Mouse (Mus musculus) 3134 (cell line): ENCODE results near the gene Twnk.
"Not testable (repeated sequence)": the region's sequence is repeated elsewhere in the genome, so short reads cannot be mapped to it uniquely, and the experiment has no call there.

Source experiments
- DNase-seq: peaks from one replicate; pipeline ENCODE4 v3.0.0-alpha.2; 2011; ENCODE audit warnings: low spot score; ENCODE audit not compliant: insufficient read length; ENCODE audit errors: extremely low read depth

Gene Twnk

GRCm38 (mm10) chr19:45021362-45021761 is 15.9 kb downstream of the Twnk start:
- DNase-seq, result no peak

GRCm38 (mm10) chr19:45023993-45024392 is 18.5 kb downstream of the Twnk start:
- DNase-seq, result no peak

- no peak for DNase-seq
Measured at GRCm38 (mm10) chr19:45024775-45025174, 19.3 kb downstream of the Twnk start.

DNA sequence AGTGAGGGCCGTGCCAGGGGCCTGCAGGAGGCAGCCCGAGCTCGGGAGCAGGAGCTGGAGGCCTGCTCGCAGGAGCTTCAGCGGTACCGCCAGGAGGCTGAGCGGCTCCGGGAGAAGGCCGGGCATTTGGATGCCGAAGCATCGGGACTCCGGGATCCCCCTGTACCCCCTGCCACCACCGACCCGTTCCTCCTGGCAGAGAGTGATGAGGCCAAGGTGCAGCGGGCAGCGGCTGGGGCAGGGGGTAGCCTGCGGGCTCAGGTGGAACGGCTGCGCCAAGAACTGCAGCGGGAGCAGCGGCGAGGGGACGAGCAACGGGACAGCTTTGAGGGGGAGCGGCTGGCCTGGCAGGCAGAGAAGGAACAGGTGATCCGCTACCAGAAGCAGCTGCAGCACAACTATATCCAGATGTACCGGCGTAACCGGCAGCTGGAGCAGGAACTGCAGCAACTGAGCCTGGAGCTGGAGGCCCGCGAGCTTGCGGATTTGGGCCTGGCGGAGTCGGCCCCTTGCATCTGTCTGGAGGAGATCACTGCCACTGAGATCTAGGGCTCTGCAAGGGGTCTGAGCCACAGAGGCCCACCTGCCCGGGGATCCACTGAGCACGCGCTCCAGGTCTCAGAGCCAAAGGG is 20.6 kb downstream of the Twnk start:
- no peak for DNase-seq

DNA sequence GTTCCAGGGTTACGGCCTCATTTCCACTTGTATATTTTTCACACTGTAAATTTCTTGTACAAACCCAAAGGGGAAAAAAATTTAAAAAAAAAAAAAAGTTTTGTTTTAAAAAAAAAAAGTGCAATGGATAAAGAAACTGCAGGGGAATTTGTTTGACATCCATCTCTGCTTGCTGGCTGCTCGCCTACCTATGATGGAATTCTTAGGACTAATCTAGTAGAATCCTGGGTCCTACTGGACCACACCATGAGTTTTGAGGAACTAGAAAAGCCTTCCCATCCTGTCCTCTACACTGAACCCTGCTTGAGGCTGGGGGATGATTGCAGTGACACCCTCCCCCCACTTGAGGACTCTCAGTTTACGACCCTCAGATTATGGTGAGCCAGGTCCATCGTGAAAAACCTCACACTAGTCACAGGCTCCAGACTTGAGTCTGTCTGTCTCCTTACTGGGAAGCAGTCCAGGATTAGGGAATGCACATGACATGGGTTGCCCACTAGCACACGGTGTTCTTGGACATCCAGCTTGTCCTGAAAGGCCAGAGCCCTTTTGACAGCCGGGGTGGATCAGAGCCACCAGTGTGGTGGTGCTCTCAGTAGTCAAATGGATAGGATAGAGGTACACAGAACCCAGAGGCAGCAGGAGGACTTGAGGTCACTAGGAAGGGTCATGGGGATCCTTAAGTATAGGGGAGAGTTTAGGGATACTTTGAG is 21.7 kb downstream of the Twnk start:
- no peak for DNase-seq

DNA sequence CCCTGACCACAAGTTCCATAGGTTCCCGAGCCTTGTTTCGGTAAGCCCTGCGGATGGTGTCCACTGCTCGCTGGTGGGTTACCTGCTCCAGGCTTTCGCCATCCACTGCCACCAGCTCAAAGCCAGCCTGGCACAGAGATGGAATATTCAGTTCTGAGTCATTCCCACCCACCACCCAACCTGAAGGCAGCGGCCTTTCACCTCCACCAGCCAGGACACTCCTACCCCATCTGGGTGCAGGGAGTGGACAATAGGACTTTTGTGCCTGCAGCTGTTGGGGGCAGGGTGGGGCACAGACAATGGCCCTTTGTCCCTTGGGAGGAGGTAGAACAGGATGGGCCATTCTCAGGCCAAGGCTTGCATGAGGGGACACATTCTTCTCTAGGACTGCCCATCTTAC is 22.4 kb downstream of the Twnk start:
- DNase-seq, result no peak

GRCm38 (mm10) chr19:45028746-45029145 is 23.3 kb downstream of the Twnk start:
- no peak for DNase-seq

GRCm38 (mm10) chr19:45029571-45029970 is 24.1 kb downstream of the Twnk start:
- no peak for DNase-seq

DNA sequence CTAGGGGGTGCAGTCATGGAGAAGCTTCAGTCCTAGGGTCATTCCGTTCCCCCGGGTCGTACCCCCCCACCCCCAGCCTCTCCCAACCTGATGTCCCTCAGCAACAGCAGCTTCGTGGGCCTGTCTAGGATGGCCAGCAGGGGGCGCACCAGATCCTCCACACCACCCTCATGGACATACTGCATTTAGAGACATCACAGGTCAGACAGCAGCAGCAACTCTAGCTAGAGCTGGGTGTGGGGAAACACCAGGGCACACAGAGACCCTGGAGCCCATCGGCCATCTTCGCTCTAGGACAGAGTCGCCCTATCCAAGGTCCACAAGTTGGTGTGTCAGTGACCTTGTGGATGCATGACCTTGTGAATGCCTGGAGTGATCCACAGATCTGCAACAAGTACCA is 24.6 kb downstream of the Twnk start:
- DNase-seq, result peak; percentile 65

DNA sequence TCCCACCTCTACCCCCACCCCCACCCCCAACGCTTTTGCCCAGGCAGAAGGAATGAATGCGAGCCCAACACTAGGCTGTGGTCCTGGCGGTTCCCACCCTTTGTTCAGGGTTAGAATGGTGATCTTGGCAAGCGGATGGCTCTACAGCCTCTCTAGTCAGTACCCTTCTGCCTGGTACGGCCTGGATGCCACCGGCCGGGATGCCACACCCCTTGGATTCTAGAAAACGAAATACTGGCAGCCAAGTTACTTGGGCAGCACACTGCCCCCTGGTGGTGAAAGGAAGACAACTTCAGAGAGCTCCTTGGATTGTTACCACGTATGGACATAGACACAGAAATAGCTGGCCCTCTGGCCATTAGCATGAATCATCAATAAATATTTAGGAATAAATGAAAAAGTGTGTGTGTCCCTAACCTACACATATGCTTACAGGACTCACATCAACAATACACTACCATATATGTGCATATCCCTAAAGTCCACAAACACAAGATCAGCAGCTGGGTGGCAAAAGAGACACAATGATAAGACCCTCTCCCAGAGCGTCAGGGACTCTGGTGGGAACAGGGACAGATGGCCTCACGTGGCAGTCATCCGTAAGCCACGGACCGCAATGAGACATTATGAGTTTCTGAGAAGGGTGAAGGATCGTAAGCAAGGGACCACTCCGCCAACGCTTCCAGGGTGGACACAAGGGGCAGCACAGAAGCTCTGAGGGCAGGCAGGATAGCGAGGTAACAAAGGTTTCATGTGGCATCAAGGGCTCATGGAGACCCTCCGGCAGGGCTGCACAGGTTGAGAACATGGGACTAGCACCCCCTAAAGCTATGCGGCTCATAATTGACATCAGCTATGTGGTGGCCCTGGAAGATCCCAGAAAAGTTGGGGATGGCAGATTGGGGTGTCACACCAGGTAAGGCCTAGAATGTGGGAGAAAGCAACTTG is 25.6 kb downstream of the Twnk start:
- peak; percentile 63 for DNase-seq

- DNase-seq, result peak; percentile 63
Measured at GRCm38 (mm10) chr19:45031780-45032179, 26.3 kb downstream of the Twnk start.

DNA sequence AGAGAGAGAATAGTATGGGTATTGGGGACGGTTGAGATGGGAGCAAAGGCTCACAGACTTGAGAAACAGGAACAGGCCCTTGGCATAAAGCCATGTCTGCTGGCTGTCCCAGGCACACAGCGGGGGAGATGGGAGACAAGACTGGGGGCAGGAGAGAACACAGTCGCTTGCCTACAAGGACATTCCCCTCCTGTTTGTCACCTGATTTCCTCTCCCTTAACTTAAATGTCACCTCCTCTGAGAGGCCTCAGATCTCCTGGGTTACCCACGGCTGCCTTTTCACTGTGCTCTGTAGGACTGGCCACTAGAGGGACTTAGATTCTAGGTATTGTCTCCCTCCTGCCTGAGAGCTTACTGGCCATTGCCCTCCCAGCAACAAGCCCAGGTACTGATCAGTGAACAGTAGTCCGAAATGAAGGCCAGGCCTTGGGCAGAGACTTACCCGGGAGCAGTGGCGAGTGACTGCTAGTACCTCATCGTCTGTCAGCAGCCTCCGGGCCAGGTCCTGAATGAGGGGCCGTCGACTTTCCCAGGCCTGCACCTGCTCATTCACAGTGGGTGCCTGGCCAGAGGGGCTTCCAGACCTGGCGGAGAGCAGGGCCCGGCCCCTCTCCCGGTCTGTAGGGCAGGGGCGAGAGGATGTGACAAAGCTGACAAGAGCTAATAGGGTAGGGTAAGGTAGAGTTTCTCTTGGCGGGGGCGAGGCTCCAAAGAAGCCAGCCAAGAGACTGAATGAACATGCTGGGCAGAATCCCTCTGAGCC is 27.3 kb downstream of the Twnk start:
- DNase-seq, result peak; percentile 61

DNA sequence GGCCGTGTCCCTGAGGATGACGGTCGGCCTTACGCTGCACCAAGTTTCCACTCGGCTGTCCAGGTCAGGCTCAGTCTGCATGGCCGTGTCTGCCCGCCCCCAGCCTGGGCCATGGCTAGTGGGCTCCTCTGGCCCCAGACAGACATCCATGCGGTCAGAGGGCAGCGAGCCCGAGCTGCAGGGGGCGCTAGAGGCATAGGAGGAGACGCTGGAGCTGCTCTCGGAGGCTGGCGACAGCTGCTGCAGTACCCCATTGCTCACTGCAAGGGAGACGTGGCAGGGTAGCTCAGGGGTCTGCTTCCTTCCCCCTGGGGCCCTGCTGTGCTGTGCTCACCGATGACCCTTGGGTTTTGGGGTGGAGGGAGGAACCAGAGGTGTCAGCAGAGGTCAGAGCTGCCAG is 31.4 kb downstream of the Twnk start:
- peak; percentile 65 for DNase-seq

DNA sequence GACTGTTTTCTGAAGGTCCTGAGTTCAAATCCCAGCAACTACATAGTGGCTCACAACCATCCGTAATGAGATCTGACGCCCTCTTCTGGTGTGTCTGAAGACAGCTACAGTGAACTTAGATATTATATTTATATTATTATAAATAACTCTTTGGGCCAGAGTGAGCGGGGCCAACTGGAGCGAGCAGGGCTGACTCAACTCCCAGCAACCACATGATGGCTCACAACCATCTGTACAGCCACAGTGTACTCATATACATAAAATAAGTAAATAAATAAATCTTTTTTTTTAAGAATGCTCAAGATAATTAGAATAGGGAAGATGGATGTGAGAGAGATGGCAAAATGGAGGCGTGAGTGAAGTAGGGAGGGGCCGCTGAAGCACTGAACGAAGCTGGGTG is 32.7 kb downstream of the Twnk start:
- not testable (repeated sequence) for DNase-seq

- DNase-seq, result no peak
Measured at GRCm38 (mm10) chr19:45040214-45040613, 34.8 kb downstream of the Twnk start.

GRCm38 (mm10) chr19:45044389-45044927 is 39.0 kb downstream of the Twnk start:
- no peak for DNase-seq

DNA sequence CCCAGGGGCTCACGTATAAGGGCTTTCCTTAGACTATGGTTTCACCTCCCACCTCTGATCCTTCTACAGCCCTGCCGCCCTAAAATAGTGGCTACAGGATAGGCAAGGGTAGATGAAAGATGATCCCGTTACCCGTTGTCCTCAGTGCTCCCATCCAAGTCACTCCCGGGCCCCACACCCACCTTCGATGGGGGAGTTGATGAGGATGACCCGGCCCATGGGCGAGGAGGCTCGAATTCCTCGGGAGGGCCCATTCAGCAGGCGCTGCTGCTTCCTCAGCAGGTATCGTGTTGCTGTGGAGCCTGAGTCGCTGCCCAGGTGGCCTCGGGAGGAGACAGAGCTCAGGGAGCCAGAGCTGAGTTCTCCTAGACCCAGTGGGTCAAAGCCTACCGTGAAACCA is 39.8 kb downstream of the Twnk start:
- no peak for DNase-seq

- no peak for DNase-seq
Measured at GRCm38 (mm10) chr19:45045651-45046050, 40.2 kb downstream of the Twnk start, which contains the start of gene Pdzd7. Pdzd7 (minus strand) TSS chr19:45045717.

DNA sequence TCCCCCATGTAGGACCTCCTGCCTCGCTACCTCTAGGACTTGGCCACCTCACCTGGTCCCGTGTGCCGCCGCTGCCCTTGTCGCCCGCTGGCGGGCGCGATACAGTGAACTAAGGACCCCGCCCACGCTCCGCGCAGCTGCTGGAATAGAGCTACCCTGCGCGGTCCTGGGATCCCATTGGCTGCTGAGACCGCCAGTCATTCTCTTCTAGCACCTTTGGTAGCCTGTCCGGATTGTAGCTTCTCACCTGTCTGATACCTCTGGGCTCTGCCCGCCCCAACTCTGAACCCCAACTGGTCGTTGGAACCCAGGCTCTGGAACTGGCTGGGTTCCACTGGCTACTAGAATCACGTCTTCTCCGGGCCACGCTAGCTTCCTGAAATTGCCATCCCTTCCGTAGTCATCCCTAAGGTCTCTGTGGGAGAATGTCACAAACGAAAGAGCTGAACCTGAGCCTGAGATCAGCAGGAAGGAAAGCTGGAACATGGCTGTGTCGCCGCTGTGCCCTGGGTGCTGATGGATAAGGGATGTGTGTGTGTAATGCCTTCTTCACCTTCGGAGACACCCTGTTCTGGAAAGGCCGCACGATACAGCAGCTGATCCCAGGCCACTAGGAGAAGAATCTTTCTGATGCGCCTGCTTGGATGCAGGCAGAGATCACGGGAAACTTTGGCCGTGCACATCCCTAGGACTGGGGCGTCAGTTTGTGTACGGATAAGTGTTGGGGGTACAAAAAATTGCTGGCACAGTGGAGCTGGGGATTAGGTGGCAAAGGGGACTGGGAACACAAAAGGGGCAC is 41.3 kb downstream of the Twnk start:
- peak; percentile 71 for DNase-seq
